Mouse (Mus musculus): Measurements from ENCODE around the gene Rapgef2. TPM values are rescaled to one million over a fixed set of nuclear protein-coding genes. Genes with fewer than 3 reads are reported as not detected.
"Not testable (repeated sequence)": the region's sequence is repeated elsewhere in the genome, so short reads cannot be mapped to it uniquely, and the experiment has no call there.

Gene Rapgef2
- total RNA-seq, 2 experiments from 2014 or later, result 13.0 to 29.3 TPM

- TF ChIP-seq CTCF (IDR thresholded peaks at IDR 0.05), result no peak
- intact Hi-C loops (cut with DNase I), result loop anchor here (10.0 kb wide), 1 partner anchor 516 kb away; the partner anchor contains the start of gene Ppid
- no peak for DNase-seq
- no peak overlapping the region for H3K27ac ChIP-seq
- no peak overlapping the region for H3K4me3 ChIP-seq
These were observed 207.2 kb downstream of the Rapgef2 start for GRCm38 (mm10) chr3:79079076-79079475.

GRCm38 (mm10) chr3:79074970-79075369 is 211.3 kb downstream of the Rapgef2 start:
- H3K4me3 ChIP-seq, result no peak overlapping the region
- no peak overlapping the region; the same call in 1 of the 2 replicates for H3K27ac ChIP-seq
- intact Hi-C loops (cut with DNase I), result loop anchor here (10.0 kb wide), 1 partner anchor 520 kb away; the partner anchor contains the start of gene Ppid
- no peak for TF ChIP-seq CTCF (IDR thresholded peaks at IDR 0.05)
- DNase-seq, result no peak

GRCm38 (mm10) chr3:79073541-79074244 is 212.6 kb downstream of the Rapgef2 start:
- DNase-seq, result no peak
- no peak for TF ChIP-seq CTCF (IDR thresholded peaks at IDR 0.05)
- intact Hi-C loops (cut with DNase I), result loop anchor here (10.0 kb wide), 1 partner anchor 521 kb away; the partner anchor contains the start of gene Ppid
- no peak overlapping the region for H3K4me3 ChIP-seq
- H3K27ac ChIP-seq, result no peak overlapping the region

GRCm38 (mm10) chr3:79071561-79071960 is 214.8 kb downstream of the Rapgef2 start:
- Histone ChIP-seq H3K4me3 (peak overlapping the region; percentile 44), H3K27ac (peak overlapping the region; percentile 56)
- intact Hi-C loops (cut with DNase I), result loop anchor here (10.0 kb wide), 1 partner anchor 523 kb away; the partner anchor contains the start of gene Ppid
- no peak for TF ChIP-seq CTCF (IDR thresholded peaks at IDR 0.05)
- DNase-seq, result no peak

- H3K4me3 ChIP-seq, result no peak overlapping the region
- TF ChIP-seq CTCF (IDR thresholded peaks at IDR 0.05), result no peak
- intact Hi-C loops (cut with DNase I), result loop anchor here (10.0 kb wide), 1 partner anchor 525 kb away; the partner anchor contains the start of gene Ppid
- H3K27ac ChIP-seq, result no peak overlapping the region
- no peak for DNase-seq
These were observed 216.4 kb downstream of the Rapgef2 start for GRCm38 (mm10) chr3:79069891-79070290.

- TF ChIP-seq CTCF (IDR thresholded peaks at IDR 0.05), result no peak
- intact Hi-C loops (cut with DNase I), result no loop called here
These were observed 217.3 kb downstream of the Rapgef2 start for GRCm38 (mm10) chr3:79068976-79069375.

GRCm38 (mm10) chr3:79066455-79067055 is 219.8 kb downstream of the Rapgef2 start:
- no peak overlapping the region for H3K4me3 ChIP-seq
- DNase-seq, result no peak
- no peak overlapping the region for H3K27ac ChIP-seq
- intact Hi-C loops (cut with DNase I), result no loop called here
- no peak for TF ChIP-seq CTCF (IDR thresholded peaks at IDR 0.05)

More at GRCm38 (mm10) chr3:79068976-79069375, 217.3 kb downstream of the Rapgef2 start:
- Histone ChIP-seq H3K4me3 (no peak overlapping the region), H3K27ac (no peak overlapping the region)
- no peak for DNase-seq

GRCm38 (mm10) chr3:79064096-79064495 is 222.2 kb downstream of the Rapgef2 start:
- DNase-seq, result no peak
- TF ChIP-seq CTCF (IDR thresholded peaks at IDR 0.05), result no peak
- intact Hi-C loops (cut with DNase I), result no loop called here
- Histone ChIP-seq H3K27ac (no peak overlapping the region), H3K4me3 (no peak overlapping the region)

GRCm38 (mm10) chr3:79061426-79061825 is 224.9 kb downstream of the Rapgef2 start:
- intact Hi-C loops (cut with DNase I), result no loop called here
- no peak for TF ChIP-seq CTCF (IDR thresholded peaks at IDR 0.05)
- H3K27ac ChIP-seq, result no peak overlapping the region
- DNase-seq, result no peak
- H3K4me3 ChIP-seq, result no peak overlapping the region

- H3K27ac ChIP-seq; intact Hi-C loops (cut with DNase I): not testable (repeated sequence)
These were observed 227.8 kb downstream of the Rapgef2 start for GRCm38 (mm10) chr3:79058491-79058890.

GRCm38 (mm10) chr3:79045251-79045650 is 241.1 kb downstream of the Rapgef2 start:
- Histone ChIP-seq H3K27ac (no peak overlapping the region), H3K4me3 (no peak overlapping the region)
- no peak for TF ChIP-seq CTCF (IDR thresholded peaks at IDR 0.05)
- DNase-seq, result no peak
- intact Hi-C loops (cut with DNase I), result no loop called here

More at GRCm38 (mm10) chr3:79058491-79058890, 227.8 kb downstream of the Rapgef2 start:
- not testable (repeated sequence) for H3K4me3 ChIP-seq, DNase-seq

GRCm38 (mm10) chr3:79042973-79043372 is 243.3 kb downstream of the Rapgef2 start:
- H3K27ac ChIP-seq, result no peak overlapping the region
- intact Hi-C loops (cut with DNase I), result loop anchor here (5.0 kb wide), 1 partner anchor 56 kb away; no protein-coding TSS in a partner anchor
- TF ChIP-seq CTCF (IDR thresholded peaks at IDR 0.05), result no peak

More at GRCm38 (mm10) chr3:79042973-79043372, 243.3 kb downstream of the Rapgef2 start:
- DNase-seq, result no peak
- no peak overlapping the region for H3K4me3 ChIP-seq

Measured in gastrocnemius, adult 2 months (tissue).